Mouse (Mus musculus): ENCODE data around the gene Anapc2.

GRCm38 (mm10) chr2:25285551-25285950 is 13.3 kb downstream of the Anapc2 start:
- TF ChIP-seq CTCF (IDR thresholded peaks at IDR 0.05; ENCODE audit: low read depth) (no peak), EP300 (IDR thresholded peaks at IDR 0.05; ENCODE audit: low read depth) (no peak)
